Mouse (Mus musculus): ENCODE results near the gene Agap2. TPM values are rescaled to one million over a fixed set of nuclear protein-coding genes. Genes with fewer than 3 reads are reported as not detected.

Agap2 gene
- polyA plus RNA-seq (2017; shearing (Covaris generic)), result 10 to 100 TPM; 24.5 to 27.9 TPM

GRCm38 (mm10) chr10:127075080-127075479, at the start of gene Agap2:
Gene Agap2 (plus strand): TSS chr10:127075284.

GRCm38 (mm10) chr10:127030336-127031296, 44.5 kb upstream of the Agap2 start, which contains the start of gene Tsfm:
Gene Tsfm (minus strand): TSS chr10:127030840.

GRCm38 (mm10) chr10:127041274-127041766, 33.8 kb upstream of the Agap2 start, which contains the start of the genes Mettl1 and Eef1akmt3:
Gene Mettl1 (plus strand): TSS chr10:127041414.
Gene Eef1akmt3 (minus strand): TSS chr10:127041513.

GRCm38 (mm10) chr10:127047954-127048353, 27.1 kb upstream of the Agap2 start, which contains the start of gene Cyp27b1:
Gene Cyp27b1 (plus strand): TSS chr10:127048250.

GRCm38 (mm10) chr10:127059968-127060916, 14.8 kb upstream of the Agap2 start, which contains the start of gene March9:
Gene March9 (minus strand): TSS chr10:127060184.

GRCm38 (mm10) chr10:127063239-127063872, 11.7 kb upstream of the Agap2 start, which contains the start of gene Cdk4:
Gene Cdk4 (plus strand): TSS chr10:127063534.

GRCm38 (mm10) chr10:127070190-127071121, 4.6 kb upstream of the Agap2 start, which contains the start of gene Tspan31:
Gene Tspan31 (minus strand): TSS chr10:127070264.

GRCm38 (mm10) chr10:127121066-127121477, 46.0 kb downstream of the Agap2 start, which contains the start of gene Os9:
Gene Os9 (minus strand): TSS chr10:127121131.

Other genes with a start within 250 kb of the Agap2 start
- 10 to 100 TPM; 18.6 to 22.9 TPM for gene Atp23, start 173.9 kb upstream of the Agap2 start, polyA plus RNA-seq (2017; shearing (Covaris generic))
- gene Ctdsp2, start 96.6 kb upstream of the Agap2 start, polyA plus RNA-seq (2017; shearing (Covaris generic)), result 10 to 100 TPM; 35.7 to 38.3 TPM
- gene Avil, start 74.6 kb upstream of the Agap2 start, polyA plus RNA-seq (2017; shearing (Covaris generic)), result 1 to 10 TPM in 1 of 2 experiments, under 1 TPM in 1; 0.22 to 1.5 TPM
- gene Tsfm, start 44.4 kb upstream of the Agap2 start, polyA plus RNA-seq (2017; shearing (Covaris generic)), result 10 to 100 TPM; 44.1 to 51.1 TPM
- 10 to 100 TPM; 21.4 to 21.8 TPM for gene Mettl1, start 33.9 kb upstream of the Agap2 start, polyA plus RNA-seq (2017; shearing (Covaris generic))
- gene Eef1akmt3, start 33.8 kb upstream of the Agap2 start, polyA plus RNA-seq (2017; shearing (Covaris generic)), result 1 to 10 TPM in 1 of 2 experiments, under 1 TPM in 1; 0.41 to 1.0 TPM
- gene Cyp27b1, start 27.0 kb upstream of the Agap2 start, polyA plus RNA-seq (2017; shearing (Covaris generic)), result 1 to 10 TPM in 1 of 2 experiments, under 1 TPM in 1; 0.28 to 1.5 TPM
- gene March9, start 15.1 kb upstream of the Agap2 start, polyA plus RNA-seq (2017; shearing (Covaris generic)), result 1 to 10 TPM; 1.5 to 2.8 TPM
- gene Cdk4, start 11.8 kb upstream of the Agap2 start, polyA plus RNA-seq (2017; shearing (Covaris generic)), result 100 to 1,000 TPM; 253 to 259 TPM
- 10 to 100 TPM; 86.6 to 89.1 TPM for gene Tspan31, start 5.0 kb upstream of the Agap2 start, polyA plus RNA-seq (2017; shearing (Covaris generic))
- 100 to 1,000 TPM; 153 to 204 TPM for gene Os9, start 45.8 kb downstream of the Agap2 start, polyA plus RNA-seq (2017; shearing (Covaris generic))
- gene B4galnt1, start 89.9 kb downstream of the Agap2 start, polyA plus RNA-seq (2017; shearing (Covaris generic)), result 100 to 1,000 TPM; 549 to 751 TPM
- 1 to 10 TPM; 5.6 to 9.2 TPM for gene Slc26a10, start 105.4 kb downstream of the Agap2 start, polyA plus RNA-seq (2017; shearing (Covaris generic))
- 1 to 10 TPM in 1 of 2 experiments, under 1 TPM in 1; 0.33 to 3.3 TPM for gene Arhgef25, start 114.8 kb downstream of the Agap2 start, polyA plus RNA-seq (2017; shearing (Covaris generic))
- 100 to 1,000 TPM in 1 of 2 experiments, 10 to 100 TPM in 1; 78.0 to 135 TPM for gene Dtx3, start 120.4 kb downstream of the Agap2 start, polyA plus RNA-seq (2017; shearing (Covaris generic))
- 10 to 100 TPM; 31.5 to 32.3 TPM for gene Pip4k2c, start 136.3 kb downstream of the Agap2 start, polyA plus RNA-seq (2017; shearing (Covaris generic))
- 1 to 10 TPM in 1 of 2 experiments, under 1 TPM in 1; 0.78 to 1.0 TPM for gene Kif5a, start 188.1 kb downstream of the Agap2 start, polyA plus RNA-seq (2017; shearing (Covaris generic))
- gene Dctn2, start 191.1 kb downstream of the Agap2 start, polyA plus RNA-seq (2017; shearing (Covaris generic)), result 100 to 1,000 TPM in 1 of 2 experiments, 10 to 100 TPM in 1; 76.7 to 121 TPM
- gene Mbd6, start 213.7 kb downstream of the Agap2 start, polyA plus RNA-seq (2017; shearing (Covaris generic)), result 10 to 100 TPM in 1 of 2 experiments, 1 to 10 TPM in 1; 8.3 to 10.7 TPM
- gene Mars, start 236.5 kb downstream of the Agap2 start, polyA plus RNA-seq (2017; shearing (Covaris generic)), result 10 to 100 TPM; 68.9 to 74.7 TPM
- 100 to 1,000 TPM; 319 to 327 TPM for gene Arhgap9, start 246.7 kb downstream of the Agap2 start, polyA plus RNA-seq (2017; shearing (Covaris generic))